Mouse (Mus musculus): ENCODE measurements around the gene Ugt1a6b. TPM values are rescaled to one million over a fixed set of nuclear protein-coding genes. Genes with fewer than 3 reads are reported as not detected.
"Not testable (repeated sequence)": the region's sequence is repeated elsewhere in the genome, so short reads cannot be mapped to it uniquely, and the experiment has no call there.

The Ugt1a6b gene
- polyA plus RNA-seq, 1 experiment from 2014 or later = 3.7 TPM

GRCm38 (mm10) chr1:88217576-88217975 is 114.5 kb downstream of the Ugt1a6b start:
- no peak for ATAC-seq (ENCODE audit: insufficient number of reproducible peaks, low FRiP score, low TSS enrichment, low read depth)
- H3K27ac ChIP-seq (replicated peaks) = no peak overlapping the region
- peaks cover 42% of the 10 kb centered on the region for H3K9me3 ChIP-seq (replicated peaks)
- WGBS = 37% methylated on average over 3 of the region's 3 CpGs
- no peak overlapping the region for H3K9ac ChIP-seq
- H3K27me3 ChIP-seq = no peaks in the 10 kb centered on the region
- no peaks in the 10 kb centered on the region for H3K4me1 ChIP-seq
- no peaks in the 10 kb centered on the region for H3K36me3 ChIP-seq
- H3K4me2 ChIP-seq (replicated peaks) = no peak overlapping the region
- no peak overlapping the region for H3K4me3 ChIP-seq (replicated peaks)

- ATAC-seq (ENCODE audit: insufficient number of reproducible peaks, low FRiP score, low TSS enrichment, low read depth) = no peak
- Histone ChIP-seq H3K4me1 (no peaks in the 10 kb centered on the region), H3K27me3 (no peaks in the 10 kb centered on the region), H3K9ac (no peak overlapping the region), H3K27ac (replicated peaks) (no peak overlapping the region), H3K4me3 (replicated peaks) (no peak overlapping the region), H3K4me2 (replicated peaks) (no peak overlapping the region), H3K36me3 (no peaks in the 10 kb centered on the region), H3K9me3 (replicated peaks) (peaks cover 37% of the 10 kb centered on the region)
- WGBS = 73% methylated on average over 9 of the region's 9 CpGs
Observed at GRCm38 (mm10) chr1:88218051-88218450, 115.0 kb downstream of the Ugt1a6b start.

GRCm38 (mm10) chr1:88218591-88218990 is 115.5 kb downstream of the Ugt1a6b start:
- H3K27me3 ChIP-seq = no peaks in the 10 kb centered on the region
- peaks cover 32% of the 10 kb centered on the region for H3K9me3 ChIP-seq (replicated peaks)
- H3K4me1 ChIP-seq = no peaks in the 10 kb centered on the region
- no peak overlapping the region for H3K4me3 ChIP-seq (replicated peaks)
- ATAC-seq (ENCODE audit: insufficient number of reproducible peaks, low FRiP score, low TSS enrichment, low read depth) = no peak
- WGBS = 45% methylated on average over 4 of the region's 4 CpGs
- no peak overlapping the region for H3K27ac ChIP-seq (replicated peaks)
- no peak overlapping the region for H3K9ac ChIP-seq
- no peak overlapping the region for H3K4me2 ChIP-seq (replicated peaks)
- no peaks in the 10 kb centered on the region for H3K36me3 ChIP-seq

- Histone ChIP-seq H3K4me3 (replicated peaks) (no peak overlapping the region), H3K4me1 (no peaks in the 10 kb centered on the region), H3K27ac (replicated peaks) (no peak overlapping the region), H3K9me3 (replicated peaks) (peaks cover 27% of the 10 kb centered on the region), H3K9ac (no peak overlapping the region), H3K4me2 (replicated peaks) (no peak overlapping the region), H3K27me3 (no peaks in the 10 kb centered on the region), H3K36me3 (no peaks in the 10 kb centered on the region)
- ATAC-seq (ENCODE audit: insufficient number of reproducible peaks, low FRiP score, low TSS enrichment, low read depth) = no peak
- WGBS = 16% methylated on average over 1 of the region's 1 CpGs
Observed at GRCm38 (mm10) chr1:88219054-88219453, 116.0 kb downstream of the Ugt1a6b start.

GRCm38 (mm10) chr1:88220336-88220735 is 117.3 kb downstream of the Ugt1a6b start:
- Histone ChIP-seq H3K36me3 (no peaks in the 10 kb centered on the region), H3K9ac (no peak overlapping the region), H3K4me1 (no peaks in the 10 kb centered on the region), H3K27me3 (no peaks in the 10 kb centered on the region), H3K27ac (replicated peaks) (no peak overlapping the region), H3K4me2 (replicated peaks) (no peak overlapping the region), H3K4me3 (replicated peaks) (no peak overlapping the region), H3K9me3 (replicated peaks) (peaks cover 17% of the 10 kb centered on the region)
- no peak for ATAC-seq (ENCODE audit: insufficient number of reproducible peaks, low FRiP score, low TSS enrichment, low read depth)

GRCm38 (mm10) chr1:88222216-88222615 is 119.2 kb downstream of the Ugt1a6b start:
- no peaks in the 10 kb centered on the region for H3K36me3 ChIP-seq
- 44% methylated on average over 2 of the region's 2 CpGs for WGBS
- H3K27ac ChIP-seq (replicated peaks) = no peak overlapping the region
- H3K4me3 ChIP-seq (replicated peaks) = no peak overlapping the region
- H3K9me3 ChIP-seq (replicated peaks) = peaks cover 23% of the 10 kb centered on the region
- no peaks in the 10 kb centered on the region for H3K4me1 ChIP-seq
- H3K9ac ChIP-seq = no peak overlapping the region
- no peak for ATAC-seq (ENCODE audit: insufficient number of reproducible peaks, low FRiP score, low TSS enrichment, low read depth)
- H3K4me2 ChIP-seq (replicated peaks) = no peak overlapping the region
- H3K27me3 ChIP-seq = no peaks in the 10 kb centered on the region

GRCm38 (mm10) chr1:88223011-88223515 is 120.0 kb downstream of the Ugt1a6b start:
- not testable (repeated sequence) for H3K9ac ChIP-seq; H3K4me1 ChIP-seq; H3K4me2 ChIP-seq (replicated peaks); H3K27ac ChIP-seq (replicated peaks); ATAC-seq (ENCODE audit: insufficient number of reproducible peaks, low FRiP score, low TSS enrichment, low read depth); H3K27me3 ChIP-seq; H3K36me3 ChIP-seq; H3K4me3 ChIP-seq (replicated peaks)
- H3K9me3 ChIP-seq (replicated peaks) = peaks cover 25% of the 10 kb centered on the region

GRCm38 (mm10) chr1:88223591-88223990 is 120.5 kb downstream of the Ugt1a6b start:
- Histone ChIP-seq H3K4me1 (no peaks in the 10 kb centered on the region), H3K9ac (no peak overlapping the region), H3K4me2 (replicated peaks) (no peak overlapping the region), H3K27ac (replicated peaks) (no peak overlapping the region), H3K9me3 (replicated peaks) (peaks cover 30% of the 10 kb centered on the region), H3K27me3 (no peaks in the 10 kb centered on the region), H3K36me3 (no peaks in the 10 kb centered on the region), H3K4me3 (replicated peaks) (no peak overlapping the region)
- 48% methylated on average over 1 of the region's 1 CpGs for WGBS
- no peak for ATAC-seq (ENCODE audit: insufficient number of reproducible peaks, low FRiP score, low TSS enrichment, low read depth)

- H3K4me3 ChIP-seq (replicated peaks) = no peak overlapping the region
- peaks cover 34% of the 10 kb centered on the region for H3K9me3 ChIP-seq (replicated peaks)
- no peaks in the 10 kb centered on the region for H3K36me3 ChIP-seq
- 66% methylated on average over 2 of the region's 2 CpGs for WGBS
- H3K27ac ChIP-seq (replicated peaks) = no peak overlapping the region
- no peaks in the 10 kb centered on the region for H3K27me3 ChIP-seq
- no peaks in the 10 kb centered on the region for H3K4me1 ChIP-seq
- H3K4me2 ChIP-seq (replicated peaks) = no peak overlapping the region
- ATAC-seq (ENCODE audit: insufficient number of reproducible peaks, low FRiP score, low TSS enrichment, low read depth) = no peak
- no peak overlapping the region for H3K9ac ChIP-seq
Observed at GRCm38 (mm10) chr1:88224029-88224776, 121.2 kb downstream of the Ugt1a6b start.

- not testable (repeated sequence) for H3K4me3 ChIP-seq (replicated peaks); H3K4me1 ChIP-seq; H3K4me2 ChIP-seq (replicated peaks); H3K27ac ChIP-seq (replicated peaks); ATAC-seq (ENCODE audit: insufficient number of reproducible peaks, low FRiP score, low TSS enrichment, low read depth); H3K27me3 ChIP-seq; H3K9ac ChIP-seq; H3K36me3 ChIP-seq
- peaks cover 44% of the 10 kb centered on the region for H3K9me3 ChIP-seq (replicated peaks)
- 31% methylated on average over 2 of the region's 2 CpGs for WGBS
Observed at GRCm38 (mm10) chr1:88225301-88225700, 122.2 kb downstream of the Ugt1a6b start.

- Histone ChIP-seq H3K27ac (replicated peaks) (no peak overlapping the region), H3K27me3 (no peaks in the 10 kb centered on the region), H3K4me2 (replicated peaks) (no peak overlapping the region), H3K9ac (no peak overlapping the region), H3K4me3 (replicated peaks) (no peak overlapping the region), H3K4me1 (no peaks in the 10 kb centered on the region), H3K36me3 (no peaks in the 10 kb centered on the region), H3K9me3 (replicated peaks) (peaks cover 48% of the 10 kb centered on the region)
- ATAC-seq (ENCODE audit: insufficient number of reproducible peaks, low FRiP score, low TSS enrichment, low read depth) = no peak
Observed at GRCm38 (mm10) chr1:88225741-88226140, 122.7 kb downstream of the Ugt1a6b start.
